Mouse (Mus musculus) liver, embryonic 14.5 days (tissue): ENCODE data around the gene Tead2. TPM values are rescaled to one million over a fixed set of nuclear protein-coding genes. Genes with fewer than 3 reads are reported as not detected.

Experiments
- ATAC-seq: fragments of 200-750 bp; cut with Nextera tagmentation; 2 replicates; pipeline ENCODE4 v1.8.0; 2017; ENCODE audit warnings: moderate number of reproducible peaks, mild to moderate bottlenecking, moderate library complexity; ENCODE audit not compliant: insufficient read depth
- DNase-seq, 3 experiments: peaks; one replicate each; pipeline ENCODE4 v3.0.0-alpha.2; 2012 to 2013; ENCODE audit warnings: low read depth in 3 of 3, low spot score in 3 of 3
- H3K27ac ChIP-seq: fragments of 300-500 bp; sonication (generic); 2 replicates; pipeline ENCODE4 v1.5.1; 2014; ENCODE audit warnings: moderate library complexity, mild to moderate bottlenecking, control low read depth, inconsistent platforms
- H3K27me3 ChIP-seq: fragments of 300-500 bp; sonication (generic); 2 replicates; pipeline ENCODE4 v1.6.1; 2014; ENCODE audit warnings: mild to moderate bottlenecking, low read length, moderate library complexity; ENCODE audit not compliant: control insufficient read depth, insufficient read depth
- H3K36me3 ChIP-seq: fragments of 300-500 bp; sonication (generic); replicated peaks from 2 replicates; pipeline ENCODE4 v1.6.1; 2014; ENCODE audit warnings: low read depth; ENCODE audit not compliant: control insufficient read depth, insufficient read depth
- H3K4me1 ChIP-seq, 2 experiments: fragments of 200-500 bp in 1 of 2; fragments of 300-500 bp in 1 of 2; sonication (generic) in 1 of 2; replicated peaks; 2 replicates each; pipeline ENCODE4 v1.6.1; 2012 to 2014; ENCODE audit warnings: antibody characterized with exemption in 1 of 2, inconsistent platforms in 1 of 2, low read length in 1 of 2; ENCODE audit not compliant: control insufficient read depth in 2 of 2, insufficient read depth in 2 of 2
- H3K4me2 ChIP-seq: fragments of 300-500 bp; sonication (generic); 2 replicates; pipeline ENCODE4 v1.6.1; 2014; ENCODE audit warnings: low read depth, mild to moderate bottlenecking, control low read depth, moderate library complexity
- H3K4me3 ChIP-seq, 2 experiments: fragments of 200-500 bp in 1 of 2; fragments of 300-500 bp in 1 of 2; sonication (generic) in 1 of 2; 2 replicates each; pipeline ENCODE4 v1.5.1; 2012 to 2014; ENCODE audit warnings: low read depth in 2 of 2, low read length in 2 of 2, mild to moderate bottlenecking in 2 of 2, control low read depth in 1 of 2, inconsistent platforms in 1 of 2, moderate library complexity in 1 of 2; ENCODE audit not compliant: insufficient read depth in 1 of 2
- H3K9ac ChIP-seq: fragments of 300-500 bp; sonication (generic); replicated peaks from 2 replicates; pipeline ENCODE4 v1.6.1; 2014; ENCODE audit warnings: mild to moderate bottlenecking, control low read depth, moderate library complexity
- H3K9me3 ChIP-seq: fragments of 300-500 bp; sonication (generic); 2 replicates; pipeline ENCODE4 v1.6.1; 2016; ENCODE audit warnings: low read length, mixed read lengths; ENCODE audit not compliant: control insufficient read depth
- CTCF ChIP-seq: IDR thresholded peaks from 2 replicates; pipeline ENCODE4 v1.5.1; 2016; ENCODE audit warnings: antibody characterized with exemption, low read depth, control low read depth
- EP300 ChIP-seq: IDR thresholded peaks from 2 replicates; pipeline ENCODE4 v1.6.1; 2016; ENCODE audit warnings: antibody characterized with exemption, low read depth
- WGBS: fragments of 180-500 bp; shearing (Covaris S2); extraction: QIAGEN DNeasy Blood & Tissue Kit; methylation state at CpG from one replicate; pipeline ENCODE4 v1.1.7; 2014; ENCODE audit not compliant: insufficient replicate concordance; 5-methylcytosine and 5-hydroxymethylcytosine counted together
- polyA plus RNA-seq, 2 experiments: library from polyadenylated mRNA; depleted of rRNA in 1 of 2; stranded (reverse) in 1 of 2; unstranded in 1 of 2; fragments of >200 nt; fragmentation: Nextera tagmentation in 1 of 2; extraction: Ambion mirVana in 1 of 2; gene quantifications; 2 replicates each; pipeline versions ENCODE4 v1.2.1 to v1.2.3; 2012 to 2014

The Tead2 gene
- polyA plus RNA-seq (2012; rRNA removed): 7.9 and 10.0 TPM in 2 replicates
- 4.1 and 4.5 TPM in 2 replicates for polyA plus RNA-seq (2014; fragmentation: Nextera tagmentation; extraction: Ambion mirVana)

- H3K4me2 ChIP-seq: peak within 1 kb of the TSS; percentile 49
- no peaks in the 10 kb centered on the region for H3K36me3 ChIP-seq
- TF ChIP-seq CTCF: no peak
- TF ChIP-seq EP300: no peak
- H3K27ac ChIP-seq: no peak within 1 kb of the TSS
- 4% methylated on average over 55 of the region's 55 CpGs for WGBS
- H3K4me1 ChIP-seq: peaks cover 13 to 19% of the 10 kb centered on the region in 2 experiments
- H3K27me3 ChIP-seq: peaks cover 21% of the 10 kb centered on the region
- no peaks in the 10 kb centered on the region for H3K9me3 ChIP-seq
- ATAC-seq (no peak), DNase-seq (no peak)
- peak within 1 kb of the TSS; percentile 29; the same call in 1 of the 2 replicates for H3K9ac ChIP-seq
- peak within 1 kb of the TSS; percentile 42 to 57 for H3K4me3 ChIP-seq
These were observed at the start of gene Tead2 for GRCm38 (mm10) chr7:45215673-45216441. TSS of gene Tead2 (plus strand) at chr7:45215753.

DNA sequence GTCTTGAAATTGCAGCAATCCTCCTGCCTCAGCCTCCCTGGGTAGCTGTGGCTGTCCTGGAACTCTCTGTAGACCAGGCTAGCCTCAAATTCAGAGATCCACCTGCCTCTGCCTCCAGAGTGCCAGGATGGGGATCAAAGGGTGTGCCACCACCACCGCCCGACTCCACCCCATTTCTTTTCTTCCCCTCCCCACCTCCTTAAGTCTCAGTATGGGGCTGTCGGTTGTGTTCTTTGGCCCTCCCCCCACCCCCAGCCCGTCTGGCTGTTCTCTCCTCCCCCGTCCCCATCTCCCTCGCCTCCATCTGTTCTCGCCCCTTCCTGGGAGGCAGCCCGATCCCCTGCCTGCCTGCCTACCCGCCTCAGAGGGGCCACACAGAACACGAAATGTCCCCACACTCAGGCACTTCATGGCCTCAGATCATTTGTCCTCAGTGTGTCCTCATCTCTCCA is 48.6 kb upstream of the Tead2 start:
- 17% methylated on average over 10 of the region's 10 CpGs for WGBS

GRCm38 (mm10) chr7:45167761-45168445 is 47.6 kb upstream of the Tead2 start:
- 5% methylated on average over 19 of the region's 19 CpGs for WGBS
- TF ChIP-seq CTCF (no peak), EP300 (no peak)

More for the DNA sequence above, 48.6 kb upstream of the Tead2 start:
- no peaks in the 10 kb centered on the region; a peak in 1 of 4 replicates for H3K4me1 ChIP-seq
- H3K4me2 ChIP-seq: no peak overlapping the region
- H3K9ac ChIP-seq: no peak overlapping the region
- TF ChIP-seq CTCF (no peak), EP300 (no peak)
- ATAC-seq (no peak), DNase-seq (no peak)
- peaks cover 4% of the 10 kb centered on the region; the same call in 1 of the 2 replicates for H3K9me3 ChIP-seq
- H3K27me3 ChIP-seq: peaks cover 75% of the 10 kb centered on the region
- no peak overlapping the region for H3K4me3 ChIP-seq
- no peak overlapping the region for H3K27ac ChIP-seq
- no peaks in the 10 kb centered on the region for H3K36me3 ChIP-seq

GRCm38 (mm10) chr7:45168656-45169055 is 46.9 kb upstream of the Tead2 start:
- WGBS: 5% methylated on average over 23 of the region's 24 CpGs

More at GRCm38 (mm10) chr7:45167761-45168445, 47.6 kb upstream of the Tead2 start:
- Histone ChIP-seq H3K9ac (no peak overlapping the region), H3K36me3 (no peaks in the 10 kb centered on the region), H3K9me3 (peaks cover 4% of the 10 kb centered on the region; the same call in 1 of the 2 replicates), H3K4me2 (no peak overlapping the region), H3K4me3 (no peak overlapping the region), H3K4me1 (no peaks in the 10 kb centered on the region), H3K27me3 (peaks cover 68% of the 10 kb centered on the region), H3K27ac (no peak overlapping the region)
- ATAC-seq (no peak), DNase-seq (no peak)

GRCm38 (mm10) chr7:45169495-45169894 is 46.1 kb upstream of the Tead2 start:
- peaks cover 4% of the 10 kb centered on the region; the same call in 1 of the 2 replicates for H3K9me3 ChIP-seq
- ATAC-seq (no peak), DNase-seq (no peak)
- 72% methylated on average over 3 of the region's 3 CpGs for WGBS
- H3K27me3 ChIP-seq: peaks cover 59% of the 10 kb centered on the region
- no peaks in the 10 kb centered on the region for H3K36me3 ChIP-seq
- no peaks in the 10 kb centered on the region for H3K4me1 ChIP-seq
- H3K4me2 ChIP-seq: no peak overlapping the region
- H3K27ac ChIP-seq: no peak overlapping the region
- TF ChIP-seq EP300 (no peak), CTCF (no peak)
- H3K9ac ChIP-seq: no peak overlapping the region
- H3K4me3 ChIP-seq: no peak overlapping the region

More at GRCm38 (mm10) chr7:45168656-45169055, 46.9 kb upstream of the Tead2 start:
- H3K9me3 ChIP-seq: peaks cover 4% of the 10 kb centered on the region; the same call in 1 of the 2 replicates
- ATAC-seq: no peak
- peaks cover 61% of the 10 kb centered on the region for H3K27me3 ChIP-seq
- H3K36me3 ChIP-seq: no peaks in the 10 kb centered on the region
- no peak overlapping the region for H3K4me3 ChIP-seq
- H3K4me1 ChIP-seq: no peaks in the 10 kb centered on the region
- no peak overlapping the region for H3K4me2 ChIP-seq
- H3K9ac ChIP-seq: no peak overlapping the region
- DNase-seq: no peak
- TF ChIP-seq EP300 (no peak), CTCF (no peak)
- H3K27ac ChIP-seq: no peak overlapping the region
